Mouse (Mus musculus): Measurements from ENCODE around the gene Rgsl1. TPM values are rescaled to one million over a fixed set of nuclear protein-coding genes. Genes with fewer than 3 reads are reported as not detected.

Gene Rgsl1
- polyA plus RNA-seq, 1 experiment from 2014 or later = not detected

GRCm38 (mm10) chr1:153836036-153836435 lies 7.9 kb downstream of the Rgsl1 start:
- Histone ChIP-seq H3K27ac (no peak overlapping the region), H3K9me3 (no peaks in the 10 kb centered on the region), H3K27me3 (no peaks in the 10 kb centered on the region), H3K4me2 (no peak overlapping the region), H3K9ac (replicated peaks) (no peak overlapping the region), H3K4me1 (replicated peaks) (no peaks in the 10 kb centered on the region), H3K4me3 (replicated peaks) (no peak overlapping the region), H3K36me3 (no peaks in the 10 kb centered on the region)
- ATAC-seq (ENCODE audit: insufficient number of reproducible peaks, insufficient read depth, low FRiP score, low TSS enrichment, low read depth) = no peak
- WGBS = 79% methylated on average over 4 of the region's 4 CpGs

- Histone ChIP-seq H3K36me3 (no peaks in the 10 kb centered on the region), H3K27me3 (no peaks in the 10 kb centered on the region), H3K4me1 (replicated peaks) (no peaks in the 10 kb centered on the region), H3K9me3 (no peaks in the 10 kb centered on the region), H3K27ac (no peak overlapping the region), H3K4me2 (no peak overlapping the region), H3K4me3 (replicated peaks) (no peak overlapping the region), H3K9ac (replicated peaks) (no peak overlapping the region)
- WGBS = 72% methylated on average over 4 of the region's 4 CpGs
- no peak for ATAC-seq (ENCODE audit: insufficient number of reproducible peaks, insufficient read depth, low FRiP score, low TSS enrichment, low read depth)
Measured at GRCm38 (mm10) chr1:153830746-153831145, 13.2 kb downstream of the Rgsl1 start.

- Histone ChIP-seq H3K9ac (replicated peaks) (no peak overlapping the region), H3K4me3 (replicated peaks) (no peak overlapping the region), H3K36me3 (no peaks in the 10 kb centered on the region), H3K27ac (no peak overlapping the region), H3K27me3 (no peaks in the 10 kb centered on the region), H3K9me3 (no peaks in the 10 kb centered on the region), H3K4me2 (no peak overlapping the region), H3K4me1 (replicated peaks) (no peaks in the 10 kb centered on the region)
- WGBS = 91% methylated on average over 3 of the region's 3 CpGs
- ATAC-seq (ENCODE audit: insufficient number of reproducible peaks, insufficient read depth, low FRiP score, low TSS enrichment, low read depth) = no peak
Measured at GRCm38 (mm10) chr1:153820216-153820615, 23.7 kb downstream of the Rgsl1 start.

GRCm38 (mm10) chr1:153814278-153814677 lies 29.7 kb downstream of the Rgsl1 start:
- Histone ChIP-seq H3K27me3 (no peaks in the 10 kb centered on the region), H3K9ac (replicated peaks) (no peak overlapping the region), H3K4me3 (replicated peaks) (no peak overlapping the region), H3K36me3 (no peaks in the 10 kb centered on the region), H3K4me2 (no peak overlapping the region), H3K4me1 (replicated peaks) (no peaks in the 10 kb centered on the region), H3K27ac (no peak overlapping the region), H3K9me3 (no peaks in the 10 kb centered on the region)
- WGBS = 59% methylated on average over 2 of the region's 2 CpGs
- ATAC-seq (ENCODE audit: insufficient number of reproducible peaks, insufficient read depth, low FRiP score, low TSS enrichment, low read depth) = no peak

- H3K9ac ChIP-seq (replicated peaks) = no peak overlapping the region
- H3K27ac ChIP-seq = no peak overlapping the region
- H3K36me3 ChIP-seq = no peaks in the 10 kb centered on the region
- ATAC-seq (ENCODE audit: insufficient number of reproducible peaks, insufficient read depth, low FRiP score, low TSS enrichment, low read depth) = no peak
- H3K4me3 ChIP-seq (replicated peaks) = no peak overlapping the region
- H3K4me2 ChIP-seq = no peak overlapping the region
- 49% methylated on average over 13 of the region's 13 CpGs for WGBS
- H3K4me1 ChIP-seq (replicated peaks) = no peaks in the 10 kb centered on the region
- H3K27me3 ChIP-seq = no peaks in the 10 kb centered on the region
- H3K9me3 ChIP-seq = no peaks in the 10 kb centered on the region
Measured at GRCm38 (mm10) chr1:153807390-153807993, 36.5 kb downstream of the Rgsl1 start.

- WGBS = 88% methylated on average over 8 of the region's 8 CpGs
- Histone ChIP-seq H3K9ac (replicated peaks) (no peak overlapping the region), H3K9me3 (no peaks in the 10 kb centered on the region), H3K36me3 (no peaks in the 10 kb centered on the region), H3K4me2 (no peak overlapping the region), H3K27me3 (no peaks in the 10 kb centered on the region), H3K27ac (no peak overlapping the region), H3K4me1 (replicated peaks) (no peaks in the 10 kb centered on the region), H3K4me3 (replicated peaks) (no peak overlapping the region)
- no peak for ATAC-seq (ENCODE audit: insufficient number of reproducible peaks, insufficient read depth, low FRiP score, low TSS enrichment, low read depth)
Measured at GRCm38 (mm10) chr1:153803530-153803929, 40.4 kb downstream of the Rgsl1 start.

- Histone ChIP-seq H3K27ac (no peak overlapping the region), H3K4me2 (no peak overlapping the region), H3K4me3 (replicated peaks) (no peak overlapping the region), H3K9ac (replicated peaks) (no peak overlapping the region), H3K4me1 (replicated peaks) (no peaks in the 10 kb centered on the region), H3K9me3 (no peaks in the 10 kb centered on the region), H3K36me3 (no peaks in the 10 kb centered on the region), H3K27me3 (no peaks in the 10 kb centered on the region)
- no peak for ATAC-seq (ENCODE audit: insufficient number of reproducible peaks, insufficient read depth, low FRiP score, low TSS enrichment, low read depth)
- WGBS = 89% methylated on average over 7 of the region's 7 CpGs
Measured at GRCm38 (mm10) chr1:153802691-153803090, 41.3 kb downstream of the Rgsl1 start.

- Histone ChIP-seq H3K9ac (replicated peaks) (no peak overlapping the region), H3K9me3 (no peaks in the 10 kb centered on the region), H3K4me3 (replicated peaks) (no peak overlapping the region), H3K27ac (no peak overlapping the region), H3K4me1 (replicated peaks) (no peaks in the 10 kb centered on the region), H3K27me3 (0 out of 2 replicates have a peak, but pooled peaks cover 6% of the 10 kb centered on the region), H3K4me2 (no peak overlapping the region), H3K36me3 (no peaks in the 10 kb centered on the region)
- no peak for ATAC-seq (ENCODE audit: insufficient number of reproducible peaks, insufficient read depth, low FRiP score, low TSS enrichment, low read depth)
- 77% methylated on average over 3 of the region's 3 CpGs for WGBS
Measured at GRCm38 (mm10) chr1:153794241-153794640, 49.7 kb downstream of the Rgsl1 start.

GRCm38 (mm10) chr1:153790708-153791107 lies 53.2 kb downstream of the Rgsl1 start:
- no peak overlapping the region for H3K4me3 ChIP-seq (replicated peaks)
- H3K4me2 ChIP-seq = no peak overlapping the region
- ATAC-seq (ENCODE audit: insufficient number of reproducible peaks, insufficient read depth, low FRiP score, low TSS enrichment, low read depth) = no peak
- H3K9ac ChIP-seq (replicated peaks) = no peak overlapping the region
- H3K27ac ChIP-seq = no peak overlapping the region
- H3K27me3 ChIP-seq = 0 out of 2 replicates have a peak, but pooled peaks cover 6% of the 10 kb centered on the region
- H3K4me1 ChIP-seq (replicated peaks) = no peaks in the 10 kb centered on the region
- H3K36me3 ChIP-seq = no peaks in the 10 kb centered on the region
- no peaks in the 10 kb centered on the region for H3K9me3 ChIP-seq
- WGBS = 63% methylated on average over 2 of the region's 2 CpGs

- H3K36me3 ChIP-seq = no peaks in the 10 kb centered on the region
- H3K4me2 ChIP-seq = no peak overlapping the region
- H3K4me3 ChIP-seq (replicated peaks) = no peak overlapping the region
- no peaks in the 10 kb centered on the region for H3K27me3 ChIP-seq
- WGBS = 76% methylated on average over 4 of the region's 4 CpGs
- H3K4me1 ChIP-seq (replicated peaks) = no peaks in the 10 kb centered on the region
- 0 out of 2 replicates have a peak, but pooled peaks cover 3% of the 10 kb centered on the region for H3K9me3 ChIP-seq
- no peak overlapping the region for H3K27ac ChIP-seq
- ATAC-seq (ENCODE audit: insufficient number of reproducible peaks, insufficient read depth, low FRiP score, low TSS enrichment, low read depth) = no peak
- H3K9ac ChIP-seq (replicated peaks) = no peak overlapping the region
Measured at GRCm38 (mm10) chr1:153785608-153786007, 58.3 kb downstream of the Rgsl1 start.

GRCm38 (mm10) chr1:153783339-153783738 lies 60.6 kb downstream of the Rgsl1 start:
- WGBS = 40% methylated on average over 1 of the region's 1 CpGs

GRCm38 (mm10) chr1:153778205-153778604 lies 65.7 kb downstream of the Rgsl1 start:
- H3K4me3 ChIP-seq (replicated peaks) = no peak overlapping the region
- no peak overlapping the region for H3K27ac ChIP-seq
- H3K4me2 ChIP-seq = no peak overlapping the region
- no peaks in the 10 kb centered on the region for H3K27me3 ChIP-seq
- no peak for ATAC-seq (ENCODE audit: insufficient number of reproducible peaks, insufficient read depth, low FRiP score, low TSS enrichment, low read depth)
- WGBS = 86% methylated on average over 10 of the region's 10 CpGs
- H3K9me3 ChIP-seq = no peaks in the 10 kb centered on the region
- H3K36me3 ChIP-seq = no peaks in the 10 kb centered on the region
- no peaks in the 10 kb centered on the region for H3K4me1 ChIP-seq (replicated peaks)
- no peak overlapping the region for H3K9ac ChIP-seq (replicated peaks)

More at GRCm38 (mm10) chr1:153783339-153783738, 60.6 kb downstream of the Rgsl1 start:
- Histone ChIP-seq H3K4me1 (replicated peaks) (no peaks in the 10 kb centered on the region), H3K27ac (no peak overlapping the region), H3K36me3 (no peaks in the 10 kb centered on the region), H3K27me3 (no peaks in the 10 kb centered on the region), H3K4me3 (replicated peaks) (no peak overlapping the region), H3K4me2 (no peak overlapping the region), H3K9ac (replicated peaks) (no peak overlapping the region), H3K9me3 (0 out of 2 replicates have a peak, but pooled peaks cover 3% of the 10 kb centered on the region)
- no peak for ATAC-seq (ENCODE audit: insufficient number of reproducible peaks, insufficient read depth, low FRiP score, low TSS enrichment, low read depth)

Data from limb, embryonic 12.5 days (tissue).